Mouse (Mus musculus): Measurements from ENCODE around the gene Arhgap18.

GRCm38 (mm10) chr10:26895726-26896125 is 142.5 kb downstream of the Arhgap18 start:
- no peak for TF ChIP-seq CTCF (IDR thresholded peaks at IDR 0.05; ENCODE audit: extremely low read depth, insufficient read depth, low read length)
- no peak for TF ChIP-seq POLR2A (IDR thresholded peaks at IDR 0.05; ENCODE audit: extremely low read depth, insufficient read depth, low read length)

All from cortical plate, adult 2 months (tissue).